Mouse (Mus musculus) adrenal gland, postnatal 10 days (tissue): ENCODE data around the gene Psmd13. TPM values are rescaled to one million over a fixed set of nuclear protein-coding genes. Genes with fewer than 3 reads are reported as not detected.

Experiments
- DNase-seq: peaks from one replicate; pipeline ENCODE4 v3.0.0; 2021; ENCODE audit warnings: mixed read lengths
- long read RNA-seq, 2 experiments: library from polyadenylated mRNA; stranded (forward); transcript quantifications; one replicate each; pipeline ENCODE4 v2.0.0; 2021
- total RNA-seq, 2 experiments: library from RNA; stranded (reverse); gene quantifications; 2 replicates each; pipeline ENCODE4 v1.2.3; 2021

Psmd13 gene
- total RNA-seq = 100 to 1,000 TPM; 106 to 112 TPM
- long read RNA-seq, experiment 1, transcript Psmd13-201 (13 exons, 1,989 nt) = major isoform, 120 of 174 reads
- long read RNA-seq, experiment 1, partial matches to known transcripts = 50 of 174 reads
- long read RNA-seq, experiment 1, other reads (novel, unspliced or antisense) = 3 of 174 reads
- long read RNA-seq, experiment 2, transcript Psmd13-201 (13 exons, 1,989 nt) = major isoform, 61 of 66 reads
- long read RNA-seq, experiment 2, partial matches to known transcripts = 2 of 66 reads
- long read RNA-seq, experiment 2, other reads (novel, unspliced or antisense) = 3 of 66 reads

DNA sequence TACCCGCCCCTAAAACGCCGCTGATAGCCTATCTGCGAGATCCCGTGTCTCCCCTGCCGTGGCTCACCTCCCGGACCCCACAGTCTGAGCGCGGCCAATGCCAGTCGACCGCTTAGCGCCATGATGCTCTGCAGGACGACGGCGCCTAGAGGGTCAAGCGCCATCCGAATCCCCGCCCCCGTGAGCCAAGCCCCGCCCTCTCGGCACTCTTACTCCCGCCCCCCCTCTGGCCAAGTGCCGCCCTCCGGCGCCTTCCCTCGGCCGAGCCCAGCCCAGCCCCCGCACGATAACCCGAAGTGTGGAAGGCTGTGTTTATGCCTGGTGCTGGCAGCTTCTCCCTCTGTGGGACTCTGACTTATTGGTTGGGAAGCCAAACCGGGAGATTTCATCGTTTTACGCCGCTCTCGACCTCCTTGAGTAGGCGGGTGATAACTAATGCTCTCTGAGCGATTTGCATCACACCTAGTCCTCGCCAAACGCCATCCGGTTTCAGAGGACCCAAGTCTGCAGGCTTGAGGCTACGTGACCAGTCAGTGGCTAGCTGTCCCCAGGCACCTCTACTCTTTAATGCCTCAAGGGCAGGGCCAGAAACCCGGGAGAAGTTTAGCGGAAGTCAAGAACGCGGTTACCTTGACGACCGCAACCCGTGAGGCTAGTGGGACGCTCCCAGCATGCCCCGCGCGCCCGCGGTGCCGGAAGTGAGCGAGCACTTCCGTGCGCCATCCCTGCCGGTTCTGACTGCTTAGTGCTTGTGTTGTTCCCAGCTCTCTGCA is at the start of gene Psmd13, which contains the start of gene Sirt3:
Gene Psmd13, plus strand, starts transcription at position 273 of the 773 bp plus-strand sequence.
Gene Sirt3, minus strand, starts transcription at position 614 of the 773 bp plus-strand sequence.
- DNase-seq = peak; percentile 97

DNA sequence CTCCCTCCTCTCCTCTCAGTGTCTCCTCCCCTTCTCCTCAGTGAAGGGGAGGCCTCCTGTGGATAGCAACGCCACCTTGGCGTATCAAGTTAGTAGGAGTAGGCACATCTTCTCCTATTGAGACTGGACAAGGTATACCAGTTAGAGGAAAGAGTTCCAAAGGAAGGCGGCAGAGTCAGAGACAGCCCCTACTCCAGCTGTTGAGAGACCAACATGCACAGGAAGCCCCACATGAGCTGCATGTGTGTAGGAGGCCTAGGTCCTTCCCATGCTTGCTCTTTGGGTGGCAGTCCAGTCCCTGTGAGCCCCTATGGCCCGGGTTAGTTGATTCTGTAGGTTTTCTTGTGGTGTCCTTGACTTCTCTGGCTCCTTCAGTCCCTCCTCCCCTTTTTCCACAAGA is 48.4 kb upstream of the Psmd13 start:
- DNase-seq = no peak

DNA sequence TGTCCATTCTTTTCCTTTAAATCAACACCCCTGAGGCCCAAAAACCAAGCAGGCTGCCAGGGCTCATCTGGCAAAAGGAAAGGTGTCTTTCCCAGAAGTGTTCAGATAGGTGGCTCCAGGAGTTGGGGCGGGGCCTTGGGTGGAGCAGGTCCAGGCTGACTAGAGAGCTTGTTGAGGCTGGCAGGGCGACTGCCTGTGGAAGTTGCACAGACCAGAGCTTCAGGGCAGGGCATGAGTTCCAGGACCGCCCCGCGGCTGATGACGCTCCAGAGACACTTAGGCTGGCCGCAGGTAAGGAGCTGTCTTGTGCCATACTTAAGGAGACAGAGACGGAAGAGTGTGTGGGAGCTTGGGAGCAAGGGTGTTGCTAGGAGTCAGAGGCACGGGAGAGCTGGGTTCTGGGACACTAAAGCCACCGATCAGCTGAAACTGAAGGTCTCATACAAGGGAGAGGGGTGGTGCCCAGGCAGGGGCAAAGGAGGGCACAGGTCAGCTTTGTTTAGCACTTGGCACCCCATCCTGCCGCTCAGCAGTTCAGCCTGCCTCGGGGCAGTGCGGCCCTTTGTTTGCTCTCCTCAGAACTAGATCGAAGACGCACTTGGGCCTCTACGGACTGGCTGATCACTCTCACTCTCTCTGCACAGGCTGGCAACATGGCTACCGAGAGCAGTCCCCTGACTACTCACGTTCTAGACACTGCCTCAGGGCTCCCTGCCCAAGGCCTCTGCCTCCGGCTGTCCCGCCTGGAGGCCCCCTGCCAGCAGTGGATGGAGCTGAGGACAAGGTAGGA is 46.6 kb upstream of the Psmd13 start, which contains the start of gene Urah:
Gene Urah, plus strand, starts transcription at position 51 of the 790 bp plus-strand sequence.
- peak; percentile 68 for DNase-seq

DNA sequence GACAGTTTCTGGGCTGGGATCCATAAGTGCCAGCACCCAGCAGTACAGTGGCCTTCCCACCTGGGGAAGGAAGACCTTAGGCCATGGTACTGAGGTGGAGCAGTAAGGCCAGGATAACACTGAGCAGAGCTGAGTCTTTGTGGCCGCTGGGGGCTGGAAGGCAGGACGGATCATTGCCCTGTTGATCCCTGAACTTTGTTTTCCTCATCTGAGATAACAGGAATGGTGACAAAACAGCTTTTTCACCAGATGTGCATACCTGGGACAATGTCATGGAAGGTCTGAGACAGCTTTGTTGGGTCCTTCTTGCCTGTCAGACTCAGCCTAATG is 46.0 kb upstream of the Psmd13 start:
- DNase-seq = no peak

DNA sequence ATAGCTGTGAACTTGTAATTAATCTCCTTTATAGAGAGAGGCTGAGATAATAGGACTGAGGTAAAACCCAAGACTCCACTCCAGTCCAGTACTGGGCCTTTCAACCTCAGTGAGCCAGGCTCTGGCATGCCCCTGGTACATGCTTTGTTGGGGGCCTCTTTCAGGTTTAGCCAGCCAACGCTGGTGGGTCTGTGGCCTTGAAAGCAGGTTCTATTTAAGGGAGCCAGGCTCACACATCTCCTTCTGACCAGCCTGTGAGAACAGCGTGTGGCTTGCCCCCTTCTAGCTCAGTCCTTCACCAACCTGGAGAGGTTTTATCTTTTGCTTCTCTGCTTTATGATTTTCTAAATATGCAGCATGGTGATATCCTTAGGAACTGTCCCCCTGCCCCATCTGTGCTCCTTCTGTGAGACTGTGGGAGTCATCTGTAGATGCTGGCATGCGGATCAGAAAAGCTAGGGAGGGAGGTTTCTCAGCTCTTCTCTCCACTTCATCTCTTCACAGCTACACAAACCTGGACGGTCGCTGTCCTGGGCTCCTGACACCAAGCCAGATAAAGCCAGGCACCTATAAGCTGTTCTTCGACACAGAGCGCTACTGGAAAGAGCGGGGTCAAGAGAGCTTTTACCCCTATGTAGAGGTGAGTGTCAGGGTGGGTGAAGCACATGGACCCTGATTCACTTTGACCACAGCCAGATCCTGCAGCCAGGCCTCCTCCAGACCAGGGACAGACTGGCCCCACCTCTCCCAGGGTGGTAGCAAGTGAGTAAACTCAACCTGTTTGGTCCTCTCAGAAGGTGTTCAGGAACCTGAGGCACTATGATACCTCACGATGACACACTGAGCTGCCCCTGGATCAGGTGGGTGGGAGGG is 45.3 kb upstream of the Psmd13 start:
- DNase-seq = peak; percentile 1

DNA sequence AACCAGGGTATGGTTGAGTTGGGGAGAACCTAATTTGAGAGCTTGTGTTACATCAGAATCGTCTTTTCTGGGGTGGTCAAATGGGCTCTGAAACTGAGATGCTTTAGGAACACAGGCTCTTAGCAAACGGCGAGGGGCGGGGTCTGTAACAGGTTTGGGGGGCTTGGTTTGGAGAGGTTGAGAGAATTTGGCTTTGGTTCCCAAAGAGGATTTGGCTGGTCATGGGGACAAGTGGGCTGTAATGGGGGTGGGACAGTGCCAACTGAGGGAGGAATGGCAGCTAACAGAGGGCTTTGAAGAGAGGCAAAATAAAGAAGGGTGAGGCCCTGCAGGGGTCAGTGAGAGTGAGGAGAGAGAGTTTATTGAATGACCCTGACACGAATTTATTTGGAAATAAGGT is 42.2 kb upstream of the Psmd13 start:
- peak; percentile 0 for DNase-seq

DNA sequence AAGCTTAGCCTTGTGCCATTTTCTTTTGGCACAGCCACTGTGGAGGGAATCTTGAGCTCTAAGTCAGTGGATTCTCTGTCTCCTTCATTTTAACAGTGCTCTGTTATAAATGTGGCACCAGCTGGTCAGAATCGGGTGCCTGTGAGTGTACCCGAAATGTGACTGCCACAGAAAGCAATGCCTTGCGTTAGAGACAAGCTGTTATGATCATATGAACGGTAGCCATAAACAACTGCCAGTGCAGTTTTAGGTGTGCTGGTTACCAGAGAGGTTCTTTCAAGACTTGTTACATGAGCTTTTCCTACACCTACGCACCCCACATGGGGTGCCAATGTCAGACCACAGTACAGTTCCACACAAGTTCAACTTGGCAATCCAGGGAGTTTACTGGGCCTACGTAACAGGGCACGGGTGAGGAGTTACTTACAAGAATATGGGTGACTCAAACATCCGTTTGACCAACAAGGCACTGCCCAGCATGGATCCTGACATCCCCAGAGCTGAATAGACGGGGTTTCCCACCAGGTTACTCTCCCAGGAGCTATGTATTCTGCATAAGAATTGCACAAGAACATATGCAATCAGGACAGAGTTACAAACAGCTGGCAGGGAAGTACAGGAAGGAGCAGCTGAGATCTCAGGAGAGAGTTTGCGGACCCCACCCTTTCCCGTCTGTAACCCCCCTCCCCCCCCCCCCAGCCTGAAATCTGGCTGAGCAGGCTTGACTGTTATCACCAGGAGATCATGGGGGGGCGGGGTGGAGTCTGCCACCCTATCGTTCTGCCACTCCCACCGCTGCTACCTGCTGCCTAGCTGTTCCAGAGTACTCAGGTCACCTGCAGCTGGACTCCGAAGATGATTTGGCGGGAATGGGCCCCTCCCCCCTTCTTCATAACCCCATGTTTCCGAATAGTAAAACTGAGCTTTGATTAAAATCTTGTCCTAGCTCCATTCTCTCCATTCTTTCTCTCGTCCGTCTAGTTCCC is 40.7 kb upstream of the Psmd13 start:
- DNase-seq = no peak

DNA sequence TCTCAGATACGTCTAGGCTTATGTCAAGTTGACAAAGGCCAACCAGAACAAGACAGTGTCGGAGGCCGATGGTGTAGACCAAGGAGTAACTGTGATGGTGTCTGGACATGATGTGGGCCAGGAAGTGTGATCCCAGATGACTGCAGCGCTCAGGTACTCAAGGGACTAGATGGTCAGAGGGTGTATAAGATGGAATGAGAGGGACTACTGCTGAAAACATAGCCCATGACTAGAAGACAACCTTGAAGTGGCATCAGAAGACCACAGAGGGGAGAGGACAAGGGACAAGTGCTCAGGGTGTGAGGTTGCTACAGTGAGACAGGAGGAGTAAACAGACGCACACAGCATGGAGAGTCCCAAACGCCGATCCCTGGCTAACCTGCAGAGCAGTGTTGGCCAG is 38.0 kb upstream of the Psmd13 start:
- no peak for DNase-seq

DNA sequence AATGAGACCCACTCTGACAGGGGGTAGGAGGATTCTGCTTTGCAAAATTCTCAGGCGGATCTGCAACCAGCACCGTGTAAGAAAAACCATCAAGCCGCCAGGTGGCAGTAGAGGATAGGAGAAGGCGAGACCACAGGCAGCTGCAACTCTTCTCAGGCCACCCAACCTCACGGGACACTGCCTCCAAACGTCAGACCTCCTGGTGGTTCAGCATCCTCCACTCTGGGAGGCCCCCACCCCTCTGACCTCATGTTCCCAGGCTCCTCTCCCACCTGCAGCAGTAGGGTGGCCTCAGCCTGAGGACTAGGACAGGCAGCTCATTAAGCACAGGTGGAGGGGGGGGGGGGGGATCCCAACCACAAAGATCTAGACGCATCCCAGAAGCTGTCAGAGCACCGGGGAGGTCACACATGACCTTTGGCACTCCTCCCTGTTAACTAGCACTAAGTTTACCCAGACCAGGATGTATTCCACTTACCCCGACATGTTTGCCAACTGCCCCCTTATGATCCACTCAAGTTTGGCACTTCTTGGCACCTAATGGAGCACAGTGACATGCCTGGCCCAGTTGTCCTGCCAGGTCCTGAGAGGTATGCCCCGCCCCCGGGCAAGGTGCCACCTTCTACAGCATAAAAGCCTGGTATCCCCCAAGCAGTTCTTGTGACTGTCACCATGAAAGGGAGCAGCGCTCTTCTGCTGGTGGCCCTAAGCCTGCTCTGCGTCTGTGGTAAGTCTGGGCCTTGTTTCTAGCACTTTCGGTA is 36.7 kb upstream of the Psmd13 start, which contains the start of gene Scgb1c1:
Gene Scgb1c1, plus strand, starts transcription at position 643 of the 761 bp plus-strand sequence.
- DNase-seq = peak; percentile 96

DNA sequence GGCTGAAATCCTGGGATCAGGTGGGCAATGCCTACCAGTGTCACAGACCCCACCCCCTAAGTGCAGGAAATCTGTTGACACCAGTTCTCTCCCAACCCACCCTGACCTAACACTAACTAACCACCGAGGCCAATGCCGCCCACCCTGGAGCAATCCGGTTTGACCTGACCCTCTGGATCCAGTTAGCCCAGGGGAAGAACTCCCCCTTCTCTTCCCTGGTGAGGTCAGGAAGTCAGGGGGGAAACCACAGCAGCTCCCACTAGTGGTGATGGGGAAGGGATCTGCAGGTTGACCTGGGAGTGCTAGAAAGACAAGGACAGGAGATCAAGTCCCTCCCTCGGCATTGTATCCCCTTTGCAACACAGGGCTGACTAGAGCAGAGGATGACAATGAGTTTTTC is 36.1 kb upstream of the Psmd13 start:
- DNase-seq = no peak

DNA sequence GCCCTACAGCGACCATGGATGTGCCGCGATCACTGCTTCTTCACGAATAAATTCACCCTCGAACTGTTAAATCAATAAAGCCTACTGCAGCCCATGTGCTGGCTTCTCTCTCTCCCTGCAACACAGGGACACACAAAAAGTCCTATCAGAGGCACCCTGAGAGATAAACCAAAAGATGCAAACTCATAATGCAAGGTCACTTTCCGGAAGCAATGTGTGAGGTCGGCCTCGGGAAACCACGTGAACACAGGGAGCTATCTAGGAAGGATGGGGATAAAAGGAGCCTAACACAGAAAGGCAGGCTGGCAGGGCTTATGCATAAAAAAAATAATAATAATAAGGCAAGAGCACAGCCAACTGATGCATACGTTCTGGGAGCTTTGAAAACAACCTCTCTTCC is 35.1 kb upstream of the Psmd13 start:
- DNase-seq = no peak

DNA sequence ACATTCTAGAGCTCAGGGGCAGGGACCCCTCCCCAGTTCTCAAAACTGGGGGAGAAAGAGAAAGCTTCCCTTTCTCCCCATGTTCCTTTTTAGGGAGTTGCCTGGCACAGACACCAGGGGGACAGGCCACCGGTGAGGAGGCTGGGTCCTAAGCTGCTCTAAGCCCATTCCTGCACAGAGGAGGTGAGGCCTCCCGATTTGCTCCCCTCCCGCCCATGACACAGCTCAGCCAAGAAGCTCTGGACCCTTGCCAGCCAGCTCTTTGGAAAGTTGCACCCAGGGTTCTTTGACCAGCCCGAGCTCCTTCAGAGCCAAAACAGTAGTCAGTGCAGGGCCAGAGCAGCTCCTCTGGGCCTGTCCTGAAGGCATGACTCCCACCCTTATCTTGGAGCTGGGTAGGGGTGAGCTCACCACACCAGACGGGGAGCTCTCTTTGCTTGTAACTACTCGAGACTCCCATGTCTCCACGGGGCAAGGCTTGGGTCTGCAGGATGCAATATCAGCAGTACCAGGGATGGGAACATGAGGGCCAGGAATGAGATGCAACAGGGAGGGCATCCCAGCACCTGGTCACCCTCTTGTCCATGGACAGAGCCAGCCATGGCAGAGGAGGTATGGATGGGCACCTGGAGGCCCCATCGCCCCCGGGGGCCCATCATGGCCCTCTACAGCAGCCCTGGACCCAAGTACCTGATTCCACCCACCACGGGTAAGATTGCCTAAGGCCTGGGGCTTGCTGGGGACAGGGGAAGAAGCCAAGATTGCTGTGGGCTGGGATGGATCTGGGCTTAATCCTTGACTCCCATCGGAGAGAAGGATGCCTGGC is 33.8 kb upstream of the Psmd13 start, which contains the start of gene Odf3:
Gene Odf3, plus strand, starts transcription at position 51 of the 826 bp plus-strand sequence.
- peak; percentile 91 for DNase-seq

DNA sequence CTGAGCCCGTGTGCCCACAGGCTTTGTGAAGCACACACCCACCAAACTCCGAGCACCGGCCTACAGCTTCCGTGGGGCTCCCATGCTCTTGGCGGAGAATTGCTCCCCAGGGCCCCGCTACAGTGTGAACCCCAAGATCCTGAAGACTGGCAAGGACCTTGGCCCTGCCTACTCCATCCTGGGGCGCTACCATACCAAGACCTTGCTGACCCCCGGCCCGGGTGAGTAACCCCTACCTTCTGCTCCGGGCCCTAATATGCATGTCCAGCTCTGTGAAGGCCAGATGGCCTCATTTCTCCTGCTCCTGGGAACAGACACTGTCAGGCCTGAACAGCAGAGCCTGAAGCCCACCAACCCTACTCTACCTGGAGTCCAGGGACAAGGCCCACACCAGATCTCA is 33.2 kb upstream of the Psmd13 start:
- no peak for DNase-seq

DNA sequence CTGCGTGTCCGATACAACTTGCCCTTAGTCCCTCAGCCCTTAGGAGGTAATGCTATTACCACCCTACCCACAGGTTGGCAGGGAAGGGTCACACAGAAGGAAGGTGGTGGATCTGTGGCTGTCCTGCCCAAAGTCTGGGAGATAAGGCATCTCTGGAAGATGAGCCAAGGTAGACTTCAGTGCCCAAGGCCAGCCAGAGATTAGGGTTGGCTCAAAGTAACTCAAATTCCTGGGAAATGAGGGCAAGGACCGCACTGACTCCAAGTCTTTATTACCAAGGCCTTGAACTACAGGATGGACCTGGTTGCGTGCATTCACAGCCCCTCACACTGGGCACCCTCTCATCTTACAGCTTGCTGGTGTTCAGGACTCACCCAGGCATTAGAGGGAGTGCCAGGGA is 29.9 kb upstream of the Psmd13 start:
- peak; percentile 39 for DNase-seq

DNA sequence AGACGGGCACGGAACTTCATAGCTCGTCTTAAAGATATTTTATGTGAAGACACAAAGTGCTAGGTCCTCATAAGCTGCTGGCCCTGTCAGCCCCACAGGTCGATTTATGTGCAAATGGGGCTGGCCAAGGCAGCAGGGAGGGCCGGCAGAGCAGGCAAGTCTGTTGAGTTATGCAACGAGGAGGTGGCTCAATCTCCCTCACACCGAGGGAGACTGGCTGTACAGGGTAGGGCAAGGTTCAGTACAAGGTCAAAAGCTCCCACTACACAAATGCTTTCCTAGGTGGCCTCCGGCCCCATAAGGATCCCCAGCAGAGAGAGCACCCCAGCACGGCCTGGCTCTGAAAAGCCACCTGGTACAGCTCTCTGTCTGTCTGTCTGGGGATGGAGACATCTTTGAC is 28.4 kb upstream of the Psmd13 start:
- DNase-seq = peak; percentile 67

DNA sequence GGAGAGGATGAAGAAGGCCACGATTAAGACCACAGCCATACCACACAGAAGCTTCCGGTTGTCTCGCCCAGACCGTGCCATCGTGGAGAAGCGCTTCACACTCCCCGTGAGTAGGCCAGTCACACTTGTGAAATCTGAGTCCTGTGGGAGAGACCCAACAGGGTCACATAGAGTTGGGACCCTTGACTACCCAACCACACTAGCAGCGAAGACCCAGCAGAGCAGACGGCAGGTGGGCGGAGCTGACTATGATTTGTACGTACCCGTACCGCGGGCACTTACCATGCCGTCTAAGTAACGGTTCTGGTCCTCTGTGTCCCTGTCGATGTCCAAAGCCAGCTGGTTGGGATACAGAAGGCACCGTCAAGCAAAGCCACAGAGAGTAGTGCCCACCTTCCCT is 27.3 kb upstream of the Psmd13 start:
- DNase-seq = no peak

DNA sequence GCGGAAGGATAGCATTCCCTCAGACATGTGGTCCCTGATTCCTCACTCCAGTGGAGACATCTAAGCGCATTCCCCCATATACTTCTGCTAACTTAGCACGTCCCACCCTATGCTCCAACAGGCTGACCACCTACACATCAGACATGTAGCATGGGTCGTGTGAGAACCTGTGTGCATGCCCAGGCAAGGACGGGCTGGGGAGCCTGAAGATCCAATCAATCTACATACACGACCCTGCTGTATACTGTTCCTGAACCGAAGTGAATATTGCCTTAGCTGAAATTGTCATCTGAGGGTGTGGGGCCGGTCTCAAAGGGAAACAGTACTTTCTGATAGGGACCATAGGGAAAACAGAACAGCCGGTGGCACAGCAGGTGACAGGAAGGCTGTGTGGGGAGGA is 26.6 kb upstream of the Psmd13 start:
- no peak for DNase-seq
